Mouse (Mus musculus) heart, embryonic 11.5 days (tissue): ENCODE data around the gene Ube2l6. TPM values are rescaled to one million over a fixed set of nuclear protein-coding genes. Genes with fewer than 3 reads are reported as not detected.
A peak's percentile ranks its signal among the peaks of the same experiment; 100 is the strongest.

Experiments used
- ATAC-seq: fragments of 200-750 bp; cut with Nextera tagmentation; replicated peaks from 2 replicates; pipeline ENCODE4 v1.8.0; 2017; ENCODE audit warnings: moderate library complexity; ENCODE audit not compliant: insufficient number of reproducible peaks, low FRiP score, low TSS enrichment
- H3K27ac ChIP-seq: fragments of 300-500 bp; sonication (generic); 2 replicates; pipeline ENCODE4 v1.5.1; 2014; ENCODE audit warnings: mild to moderate bottlenecking, low read depth, low read length
- H3K27me3 ChIP-seq: fragments of 300-500 bp; sonication (generic); 2 replicates; pipeline ENCODE4 v1.6.1; 2014; ENCODE audit warnings: mild to moderate bottlenecking, low read length, mixed read lengths; ENCODE audit not compliant: control insufficient read depth, insufficient read depth
- H3K36me3 ChIP-seq: fragments of 300-500 bp; sonication (generic); 2 replicates; pipeline ENCODE4 v1.6.1; 2014; ENCODE audit warnings: mild to moderate bottlenecking, low read length, moderate library complexity, mixed read lengths; ENCODE audit not compliant: control insufficient read depth, insufficient read depth
- H3K4me1 ChIP-seq: fragments of 300-500 bp; sonication (generic); 2 replicates; pipeline ENCODE4 v1.6.1; 2014; ENCODE audit warnings: low read length; ENCODE audit not compliant: control insufficient read depth, insufficient read depth
- H3K4me2 ChIP-seq: fragments of 300-500 bp; sonication (generic); 2 replicates; pipeline ENCODE4 v1.6.1; 2014; ENCODE audit warnings: mild to moderate bottlenecking, moderate library complexity
- H3K4me3 ChIP-seq: fragments of 300-500 bp; sonication (generic); 2 replicates; pipeline ENCODE4 v1.5.1; 2014; ENCODE audit warnings: low read depth, low read length
- H3K9ac ChIP-seq: fragments of 300-500 bp; sonication (generic); 2 replicates; pipeline ENCODE4 v1.6.1; 2014; ENCODE audit warnings: mild to moderate bottlenecking, low read depth, low read length, moderate library complexity
- H3K9me3 ChIP-seq: fragments of 300-500 bp; sonication (generic); replicated peaks from 2 replicates; pipeline ENCODE4 v1.6.1; 2016; ENCODE audit warnings: low read length; ENCODE audit not compliant: control insufficient read depth
- WGBS: fragments of 180-500 bp; shearing (Covaris S2); extraction: QIAGEN DNeasy Blood & Tissue Kit; methylation state at CpG from one replicate; pipeline ENCODE4 v1.1.7; 2014; ENCODE audit not compliant: insufficient replicate concordance; 5-methylcytosine and 5-hydroxymethylcytosine counted together
- polyA plus RNA-seq: library from polyadenylated mRNA; unstranded; fragments of >200 nt; fragmentation: Nextera tagmentation; extraction: Ambion mirVana; gene quantifications from 2 replicates; pipeline ENCODE4 v1.2.1, GENCODE M21; 2014

Ube2l6 gene
- polyA plus RNA-seq, 1 experiment from 2014 or later = 105 TPM

DNA sequence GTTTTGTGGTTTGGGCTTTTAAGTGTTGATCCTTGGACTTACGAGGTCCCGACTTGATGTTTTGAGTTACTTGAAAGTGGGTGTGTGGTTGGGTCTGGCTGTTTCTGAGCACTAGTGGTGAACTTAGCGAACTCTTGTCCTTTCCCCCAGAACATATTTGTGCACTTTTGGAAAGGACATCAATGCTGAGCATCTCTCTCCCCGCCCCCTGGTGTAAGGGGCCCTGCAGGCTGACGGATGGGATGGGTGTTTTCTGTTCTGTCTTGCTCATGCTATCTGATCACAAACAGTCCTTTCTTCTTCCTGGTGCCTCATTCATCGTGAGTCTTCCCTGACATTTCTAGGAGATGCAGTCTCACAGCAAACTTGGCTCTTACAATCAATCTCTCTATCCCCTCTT lies 45.0 kb downstream of the Ube2l6 start:
- Histone ChIP-seq H3K9me3 (no peaks in the 10 kb centered on the region), H3K9ac (0 out of 2 replicates have a peak overlapping the region, but pooled peaks have one; percentile 10), H3K27me3 (no peaks in the 10 kb centered on the region), H3K4me2 (peak overlapping the region; percentile 52), H3K4me3 (no peak overlapping the region; the same call in 1 of the 2 replicates), H3K36me3 (peaks cover 2% of the 10 kb centered on the region), H3K27ac (no peak overlapping the region), H3K4me1 (peaks cover 39% of the 10 kb centered on the region)
- ATAC-seq = no peak
- WGBS = 67% methylated on average over 6 of the region's 6 CpGs

DNA sequence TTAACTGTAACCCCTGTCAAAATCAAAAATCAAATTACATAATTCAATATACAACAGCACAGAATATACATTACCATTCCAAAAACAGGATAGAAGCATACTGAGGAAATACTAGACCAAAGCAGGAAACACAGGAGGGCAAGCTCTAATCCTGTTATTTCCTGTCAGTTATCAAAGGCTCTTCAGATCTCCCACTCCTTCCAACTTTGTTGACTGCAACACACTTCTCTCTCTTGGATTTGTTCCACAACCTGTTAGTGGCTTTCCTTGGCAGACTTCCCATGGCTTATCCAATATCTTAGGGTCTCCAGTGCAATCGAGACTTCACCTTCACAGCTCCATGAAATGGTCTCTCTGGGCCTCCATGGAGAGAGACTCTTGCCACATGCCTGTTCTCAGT lies 46.6 kb downstream of the Ube2l6 start:
- Histone ChIP-seq H3K27ac (no peak overlapping the region), H3K36me3 (peaks cover 9% of the 10 kb centered on the region), H3K4me1 (peaks cover 39% of the 10 kb centered on the region), H3K4me2 (no peak overlapping the region), H3K9ac (no peak overlapping the region), H3K9me3 (no peaks in the 10 kb centered on the region), H3K4me3 (no peak overlapping the region), H3K27me3 (no peaks in the 10 kb centered on the region)
- WGBS = 45% methylated on average over 1 of the region's 1 CpGs
- ATAC-seq = no peak

DNA sequence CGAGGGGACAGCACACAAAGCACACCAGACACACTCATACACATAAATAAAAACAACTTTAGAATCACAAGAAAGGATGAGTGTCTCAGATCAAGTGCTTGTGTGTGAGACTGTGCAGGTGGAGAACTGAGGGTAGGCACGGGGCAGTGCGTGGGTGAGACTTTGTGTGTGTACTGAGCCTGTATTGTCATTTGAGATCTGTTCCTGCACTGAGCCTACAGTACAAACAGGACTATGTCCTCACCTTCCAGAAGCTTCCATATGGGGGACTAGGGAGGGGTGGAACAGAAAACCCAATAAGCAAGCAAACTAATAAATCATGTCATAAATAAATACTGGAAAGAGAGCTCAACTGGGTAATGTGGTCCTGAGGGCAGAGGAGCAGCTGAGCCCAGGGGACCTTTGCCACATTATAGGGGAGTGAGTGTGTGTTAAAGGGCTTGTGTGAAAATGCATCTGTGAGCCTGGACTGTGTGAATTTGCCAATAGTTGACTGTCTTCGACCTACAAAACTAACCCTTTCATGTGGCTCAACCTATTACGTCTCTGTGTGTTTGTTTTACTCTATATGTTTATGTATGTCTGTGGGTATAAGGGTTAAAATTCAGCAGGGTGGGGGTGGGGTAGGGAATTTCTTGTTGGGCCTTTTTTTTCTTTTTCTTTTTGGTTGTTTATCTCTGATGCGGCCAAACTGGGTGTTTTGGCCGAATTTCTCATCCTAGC lies 51.9 kb downstream of the Ube2l6 start:
- Histone ChIP-seq H3K36me3 (peaks cover 17% of the 10 kb centered on the region), H3K27ac (no peak overlapping the region), H3K4me2 (peak overlapping the region; percentile 49), H3K4me3 (no peak overlapping the region), H3K9me3 (no peaks in the 10 kb centered on the region), H3K4me1 (peaks cover 17% of the 10 kb centered on the region), H3K9ac (0 out of 2 replicates have a peak overlapping the region, but pooled peaks have one; percentile 22), H3K27me3 (no peaks in the 10 kb centered on the region)
- ATAC-seq = no peak
- WGBS = 53% methylated on average over 7 of the region's 7 CpGs

DNA sequence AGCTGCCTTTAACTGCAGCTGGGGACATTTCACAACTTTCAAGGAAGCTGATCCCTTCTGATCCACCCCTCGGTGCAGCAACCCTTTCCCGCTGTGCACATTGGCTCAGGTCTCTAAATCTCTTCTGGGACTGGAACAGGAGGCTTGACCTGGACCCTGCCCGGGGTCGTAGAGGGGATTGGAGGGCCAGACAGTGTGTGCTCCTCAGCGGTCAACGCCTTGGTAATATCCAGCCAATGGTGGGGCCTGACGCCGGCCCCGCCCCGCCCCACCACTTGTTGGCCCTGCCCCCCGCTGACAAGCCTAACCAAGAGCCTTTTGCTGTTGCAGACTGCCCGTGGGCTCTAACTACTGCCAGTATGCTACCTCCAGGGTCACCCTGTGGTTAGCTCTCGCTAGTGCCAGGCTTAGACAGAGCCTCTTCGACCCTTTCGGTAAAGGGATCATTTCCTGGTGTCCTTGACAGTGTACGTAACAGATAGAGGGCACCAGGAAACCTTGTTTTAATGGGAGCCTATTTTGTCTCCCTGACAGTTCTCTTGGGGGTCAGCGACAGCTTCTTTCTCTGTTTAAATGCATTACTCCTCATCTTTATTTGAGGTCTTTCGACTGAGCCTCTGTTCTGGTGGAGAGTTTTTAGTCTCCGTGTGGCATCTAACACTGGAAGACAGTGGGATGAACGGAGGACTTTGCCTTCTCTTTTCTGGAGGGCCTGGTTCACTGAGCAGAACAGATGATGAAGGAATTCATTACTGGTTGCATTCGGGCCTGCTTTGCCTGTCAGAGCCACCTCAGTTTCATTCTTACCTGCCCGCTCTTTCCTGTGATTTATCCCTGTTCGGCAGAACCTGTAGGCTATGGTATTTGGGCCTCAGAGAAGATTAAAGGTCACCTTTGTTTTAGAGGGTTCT lies 52.8 kb downstream of the Ube2l6 start:
- ATAC-seq = peak; percentile 72
- Histone ChIP-seq H3K36me3 (peaks cover 17% of the 10 kb centered on the region), H3K4me1 (peaks cover 13% of the 10 kb centered on the region), H3K9ac (0 out of 2 replicates have a peak overlapping the region, but pooled peaks have one; percentile 22), H3K4me3 (no peak overlapping the region), H3K4me2 (peak overlapping the region; percentile 49), H3K9me3 (no peaks in the 10 kb centered on the region), H3K27ac (no peak overlapping the region), H3K27me3 (no peaks in the 10 kb centered on the region)
- WGBS = 33% methylated on average over 23 of the region's 23 CpGs

DNA sequence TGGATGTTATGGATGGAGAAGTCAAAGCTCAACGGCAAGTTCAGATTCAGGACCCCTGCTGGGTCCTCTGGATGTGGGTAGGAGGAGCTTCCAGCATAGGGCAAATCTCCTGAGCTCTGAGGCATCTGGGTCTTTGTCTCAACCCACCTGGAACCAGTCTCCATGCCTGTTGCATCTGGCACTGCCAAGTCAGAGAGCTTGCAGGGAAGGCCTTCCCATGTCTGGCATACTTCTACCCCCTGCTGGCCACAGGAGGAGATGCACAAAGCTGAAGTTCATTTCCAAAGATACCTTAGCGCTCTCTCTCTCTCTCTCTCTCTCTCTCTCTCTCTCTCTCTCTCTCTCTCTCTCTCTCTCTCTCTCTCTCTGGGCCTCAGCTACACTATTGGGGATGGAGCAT lies 57.1 kb downstream of the Ube2l6 start:
- Histone ChIP-seq H3K27ac (no peak overlapping the region), H3K4me2 (no peak overlapping the region), H3K4me1 (peaks cover 8% of the 10 kb centered on the region), H3K9ac (no peak overlapping the region), H3K36me3 (peaks cover 28% of the 10 kb centered on the region), H3K9me3 (no peaks in the 10 kb centered on the region), H3K4me3 (no peak overlapping the region), H3K27me3 (no peaks in the 10 kb centered on the region)
- 54% methylated on average over 2 of the region's 2 CpGs for WGBS
- no peak for ATAC-seq

DNA sequence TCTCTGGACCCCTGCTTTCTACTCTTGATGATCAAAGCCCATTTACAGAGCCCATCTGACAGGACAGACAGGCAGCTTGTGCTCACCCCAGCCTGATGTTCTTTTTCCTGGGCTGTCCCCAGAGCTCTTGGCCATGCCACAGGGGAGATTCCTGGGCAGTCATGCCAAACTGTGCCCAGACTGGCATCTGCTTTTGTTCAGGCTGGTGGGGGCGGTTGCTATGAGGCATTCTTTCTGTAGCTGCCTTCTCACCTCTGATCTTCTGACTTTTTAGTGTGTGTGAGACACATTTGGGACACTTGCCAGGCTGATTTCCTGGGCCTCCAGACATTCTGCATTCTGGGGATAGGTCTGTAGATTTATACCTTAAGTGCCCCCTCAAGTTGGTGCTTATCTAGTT lies 59.9 kb downstream of the Ube2l6 start:
- no peak overlapping the region for H3K4me3 ChIP-seq
- H3K36me3 ChIP-seq = peaks cover 33% of the 10 kb centered on the region
- H3K27me3 ChIP-seq = no peaks in the 10 kb centered on the region
- H3K9me3 ChIP-seq = no peaks in the 10 kb centered on the region
- no peaks in the 10 kb centered on the region for H3K4me1 ChIP-seq
- no peak for ATAC-seq
- H3K9ac ChIP-seq = no peak overlapping the region
- H3K4me2 ChIP-seq = no peak overlapping the region
- 87% methylated on average over 1 of the region's 1 CpGs for WGBS
- no peak overlapping the region for H3K27ac ChIP-seq

Other genes with a start within 250 kb of the Ube2l6 start
- gene Ctnnd1, start 148.1 kb upstream of the Ube2l6 start, polyA plus RNA-seq = 71.2 and 77.5 TPM in 2 replicates
- gene Btbd18, start 139.7 kb upstream of the Ube2l6 start, polyA plus RNA-seq = 0.14 and 0.20 TPM in 2 replicates
- gene Selenoh, start 128.1 kb upstream of the Ube2l6 start, polyA plus RNA-seq = 298 and 299 TPM in 2 replicates
- gene Gm28635, start 120.8 kb upstream of the Ube2l6 start, polyA plus RNA-seq = not detected in 2 replicates
- 41.8 and 42.1 TPM in 2 replicates for gene Med19, start 120.4 kb upstream of the Ube2l6 start, polyA plus RNA-seq
- 144 and 175 TPM in 2 replicates for gene Tmx2, start 119.7 kb upstream of the Ube2l6 start, polyA plus RNA-seq
- gene Zdhhc5, start 83.6 kb upstream of the Ube2l6 start, polyA plus RNA-seq = 29.2 and 31.0 TPM in 2 replicates
- 26.6 and 30.4 TPM in 2 replicates for gene Clp1, start 71.5 kb upstream of the Ube2l6 start, polyA plus RNA-seq
- gene Ypel4, start 64.8 kb upstream of the Ube2l6 start, polyA plus RNA-seq = 8.5 and 13.8 TPM in 2 replicates
- gene Gm19426, start 55.2 kb upstream of the Ube2l6 start, polyA plus RNA-seq = 6.6 and 6.9 TPM in 2 replicates
- 35.0 and 41.8 TPM in 2 replicates for gene Serping1, start 23.4 kb upstream of the Ube2l6 start, polyA plus RNA-seq
- gene Smtnl1, start 23.8 kb downstream of the Ube2l6 start, polyA plus RNA-seq = 0.37 and 0.49 TPM in 2 replicates
- 76.8 and 77.9 TPM in 2 replicates for gene Timm10, start 28.2 kb downstream of the Ube2l6 start, polyA plus RNA-seq
- 36.1 and 41.4 TPM in 2 replicates for gene Slc43a1, start 40.0 kb downstream of the Ube2l6 start, polyA plus RNA-seq
- gene Rtn4rl2, start 87.9 kb downstream of the Ube2l6 start, polyA plus RNA-seq = 0.23 and 1.1 TPM in 2 replicates
- gene Slc43a3, start 137.8 kb downstream of the Ube2l6 start, polyA plus RNA-seq = 48.2 and 52.5 TPM in 2 replicates
- 0.73 and 1.1 TPM in 2 replicates for gene Prg2, start 181.6 kb downstream of the Ube2l6 start, polyA plus RNA-seq
- 0.24 and 0.37 TPM in 2 replicates for gene Prg3, start 189.4 kb downstream of the Ube2l6 start, polyA plus RNA-seq
- 180 and 194 TPM in 2 replicates for gene Ssrp1, start 238.4 kb downstream of the Ube2l6 start, polyA plus RNA-seq
- 0.44 and 0.77 TPM in 2 replicates for gene P2rx3, start 238.6 kb downstream of the Ube2l6 start, polyA plus RNA-seq
- gene Tnks1bp1, start 249.2 kb downstream of the Ube2l6 start, polyA plus RNA-seq = 7.0 TPM in 2 replicates